Mouse (Mus musculus): ENCODE measurements at regions not wholly inside any gene's neighbourhood (a gene's known extent, or its start where the extent isn't known, plus 50 kb on each side); places are given as distances from the start of the nearest gene placed in this dataset.

GRCm38 (mm10) chr1:110813191-110813590 lies 164.2 kb downstream of the Cdh19 start:
- DNase-seq = peak; percentile 74

GRCm38 (mm10) chr1:110799157-110799764 lies 178.1 kb downstream of the Cdh19 start:
- DNase-seq = no peak

GRCm38 (mm10) chr1:110790586-110790985 lies 186.8 kb downstream of the Cdh19 start:
- no peak for DNase-seq

- DNase-seq = no peak
Observed at GRCm38 (mm10) chr1:110775391-110775790, 202.0 kb downstream of the Cdh19 start.

GRCm38 (mm10) chr1:110774848-110775247 lies 202.5 kb downstream of the Cdh19 start:
- no peak for DNase-seq

GRCm38 (mm10) chr1:110774096-110774495 lies 203.3 kb downstream of the Cdh19 start:
- DNase-seq = no peak

GRCm38 (mm10) chr1:110724900-110725299 lies 252.5 kb downstream of the Cdh19 start:
- no peak for DNase-seq
